22 mouse cellular contexts compared by ENCODE assay signal in the genomic region with DNA sequence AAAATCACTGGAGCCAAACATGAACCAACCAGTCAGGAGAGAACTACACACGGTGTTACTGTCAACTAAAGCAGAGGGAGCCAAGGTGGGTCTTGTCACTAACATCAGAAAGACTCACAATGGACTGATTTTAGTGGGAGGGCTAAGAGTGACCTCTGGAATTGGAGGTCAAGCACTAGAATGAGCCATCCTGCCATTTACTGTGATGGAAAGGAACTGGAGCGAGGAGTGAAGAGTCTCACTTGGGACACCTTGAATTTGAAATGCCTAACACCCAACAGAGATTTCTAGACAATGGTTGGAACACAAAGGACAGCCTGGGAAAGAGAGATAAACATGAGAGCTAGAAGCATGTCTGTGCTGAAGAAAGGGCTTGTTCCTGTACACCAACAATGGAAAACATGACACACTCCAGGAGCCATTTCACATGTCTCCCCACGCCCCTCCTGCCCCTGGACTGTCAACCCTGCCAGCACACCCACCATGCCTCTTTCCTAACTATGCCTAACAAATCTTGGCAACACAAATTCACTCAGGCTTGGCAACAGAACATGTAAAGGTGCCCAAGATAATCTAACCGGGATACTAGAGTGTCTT.
DNase-seq lines count a peak whose midpoint lies in the region; ATAC-seq and TF ChIP-seq lines count a peak whose summit lies in the region.
"Had no signal": no experiment of that assay in that cellular context is flagged by ENCODE, and none has a peak within 500 bp of the region (broad histone marks: within the 10 kb centered on the region; RNA-seq: fewer than 3 reads in every experiment).

No protein-coding gene starts in this region.

- WGBS in heart, embryonic 10.5 days: 42% methylated on average over 4 of the region's 4 CpGs
- WGBS in lung, postnatal 0 days: 71% methylated on average over 4 of the region's 4 CpGs
- WGBS in lung, adult 2 months: 45% methylated on average over 4 of the region's 4 CpGs
- WGBS in heart, embryonic 16.5 days: 34% methylated on average over 4 of the region's 4 CpGs
- 57% methylated on average over 4 of the region's 4 CpGs for WGBS in hindbrain, embryonic 11.5 days

- no peaks in the 10 kb centered on the region for H3K36me3 ChIP-seq in heart, embryonic 10.5 days
- no peaks in the 10 kb centered on the region for H3K36me3 ChIP-seq in lung, postnatal 0 days (ENCODE audit: insufficient read depth, low read length)
- no peaks in the 10 kb centered on the region for H3K36me3 ChIP-seq in heart, embryonic 16.5 days (ENCODE audit: control insufficient read depth, insufficient read depth)
- no peaks in the 10 kb centered on the region for H3K36me3 ChIP-seq in hindbrain, embryonic 11.5 days (ENCODE audit: control insufficient read depth, insufficient read depth, low read length)
- H3K36me3 ChIP-seq: embryonic facial prominence, embryonic 15.5 days; forebrain, embryonic 10.5 days; limb, embryonic 12.5 days; liver, embryonic 12.5 days; stomach, embryonic 15.5 days had no signal

- H3K27ac ChIP-seq in heart, embryonic 10.5 days: peak overlapping the region; percentile 44
- H3K27ac ChIP-seq in lung, postnatal 0 days (ENCODE audit: low read length): no peak overlapping the region
- H3K27ac ChIP-seq in heart, embryonic 16.5 days (ENCODE audit: low read length): peak overlapping the region; percentile 22
- no peak overlapping the region for H3K27ac ChIP-seq in hindbrain, embryonic 11.5 days (ENCODE audit: low read depth, low read length)
- H3K27ac ChIP-seq: embryonic facial prominence, embryonic 15.5 days; forebrain, embryonic 10.5 days; limb, embryonic 12.5 days; liver, embryonic 12.5 days; stomach, embryonic 15.5 days had no signal

- no peak for TF ChIP-seq CTCF in lung, postnatal 0 days (IDR thresholded peaks at IDR 0.05)
- TF ChIP-seq CTCF in lung, adult 2 months (IDR thresholded peaks at IDR 0.05; ENCODE audit: insufficient read depth, low read length): no peak

- H3K4me2 ChIP-seq in lung, postnatal 0 days (replicated peaks; ENCODE audit: low read depth, low read length): no peak overlapping the region
- no peak overlapping the region for H3K4me2 ChIP-seq in heart, embryonic 16.5 days (ENCODE audit: low read depth, low read length)
- H3K4me2 ChIP-seq in hindbrain, embryonic 11.5 days (replicated peaks; ENCODE audit: low read depth, low read length): no peak overlapping the region
- H3K4me2 ChIP-seq: embryonic facial prominence, embryonic 15.5 days; limb, embryonic 12.5 days; liver, embryonic 12.5 days; lung, embryonic 14.5 days; stomach, embryonic 15.5 days had no signal

- TF ChIP-seq EP300 in lung, postnatal 0 days (IDR thresholded peaks at IDR 0.05): 0 out of 2 replicates have a peak, but pooled peaks have one; percentile 12

- no peak for DNase-seq in heart, embryonic 10.5 days (ENCODE audit: low spot score)
- no peak for DNase-seq in heart, postnatal 10 days
- DNase-seq in lung, postnatal 0 days (ENCODE audit: low spot score): peak; percentile 31
- no peak for DNase-seq in lung, adult 2 months
- DNase-seq in hindbrain, embryonic 11.5 days (ENCODE audit: low spot score): no peak
- no peak for DNase-seq in thymus, postnatal 0 days (ENCODE audit: low spot score)
- DNase-seq: adrenal gland, postnatal 25 days; cerebellum, adult 18-20 months; cerebellum, postnatal 36 days; forebrain, postnatal 0 days; lung, embryonic 14.5 days; thymus, adult 18-20 months had no signal

- no peaks in the 10 kb centered on the region for H3K27me3 ChIP-seq in heart, embryonic 10.5 days (ENCODE audit: insufficient read depth, poor library complexity, severe bottlenecking)
- H3K27me3 ChIP-seq in lung, postnatal 0 days (replicated peaks; ENCODE audit: insufficient read depth, low read length): no peaks in the 10 kb centered on the region
- H3K27me3 ChIP-seq in heart, embryonic 16.5 days (ENCODE audit: control insufficient read depth, insufficient read depth, low read length): no peaks in the 10 kb centered on the region
- no peaks in the 10 kb centered on the region for H3K27me3 ChIP-seq in hindbrain, embryonic 11.5 days (ENCODE audit: control insufficient read depth, insufficient read depth, low read length)
- H3K27me3 ChIP-seq: CH12.LX; embryonic facial prominence, embryonic 15.5 days; limb, embryonic 12.5 days; liver, embryonic 12.5 days; megakaryocyte, embryonic 14.5 days; stomach, embryonic 15.5 days had no signal

- TF ChIP-seq POLR2A in lung, adult 2 months (IDR thresholded peaks at IDR 0.05; ENCODE audit: borderline replicate concordance, extremely low read depth, low read depth, low read length): no peak

- H3K4me1 ChIP-seq in heart, embryonic 10.5 days: peaks cover 27% of the 10 kb centered on the region
- H3K4me1 ChIP-seq in lung, postnatal 0 days (ENCODE audit: insufficient read depth, low read depth, low read length): no peaks in the 10 kb centered on the region
- H3K4me1 ChIP-seq in lung, adult 2 months (ENCODE audit: control insufficient read depth, insufficient read depth, low read length): no peaks in the 10 kb centered on the region
- peaks cover 10% of the 10 kb centered on the region; the same call in 1 of the 2 replicates for H3K4me1 ChIP-seq in heart, embryonic 16.5 days (ENCODE audit: control insufficient read depth, insufficient read depth, low read length)
- H3K4me1 ChIP-seq in hindbrain, embryonic 11.5 days (replicated peaks; ENCODE audit: control insufficient read depth, insufficient read depth, low read length): no peaks in the 10 kb centered on the region
- H3K4me1 ChIP-seq: embryonic facial prominence, embryonic 15.5 days; liver, embryonic 12.5 days; stomach, embryonic 15.5 days had no signal

- no peak overlapping the region for H3K4me3 ChIP-seq in heart, embryonic 10.5 days
- H3K4me3 ChIP-seq in lung, postnatal 0 days (ENCODE audit: low read depth, low read length): no peak overlapping the region
- H3K4me3 ChIP-seq in lung, adult 2 months (replicated peaks; ENCODE audit: extremely low read depth, low read depth, low read length): no peak overlapping the region
- H3K4me3 ChIP-seq in heart, embryonic 16.5 days (ENCODE audit: low read length): no peak overlapping the region
- H3K4me3 ChIP-seq in hindbrain, embryonic 11.5 days (ENCODE audit: low read depth, low read length): no peak overlapping the region
- H3K4me3 ChIP-seq: embryonic facial prominence, embryonic 15.5 days; forebrain, embryonic 10.5 days; limb, embryonic 12.5 days; liver, embryonic 12.5 days; megakaryocyte, embryonic 14.5 days; stomach, embryonic 15.5 days had no signal

- no peaks in the 10 kb centered on the region for H3K9me3 ChIP-seq in heart, embryonic 10.5 days
- no peaks in the 10 kb centered on the region for H3K9me3 ChIP-seq in lung, postnatal 0 days (ENCODE audit: low read length)
- H3K9me3 ChIP-seq in heart, embryonic 16.5 days (replicated peaks; ENCODE audit: control insufficient read depth, low read length): no peaks in the 10 kb centered on the region
- H3K9me3 ChIP-seq in hindbrain, embryonic 11.5 days (ENCODE audit: control insufficient read depth, low read length): no peaks in the 10 kb centered on the region
- H3K9me3 ChIP-seq: embryonic facial prominence, embryonic 15.5 days; forebrain, embryonic 10.5 days; limb, embryonic 12.5 days; liver, embryonic 12.5 days; megakaryocyte, embryonic 14.5 days; stomach, embryonic 15.5 days had no signal

- intact Hi-C loops in heart, postnatal 10 days (cut with DNase I): no loop called here

- no peak overlapping the region for H3K9ac ChIP-seq in lung, postnatal 0 days (replicated peaks; ENCODE audit: low read depth)
- H3K9ac ChIP-seq in heart, embryonic 16.5 days (ENCODE audit: low read length): no peak overlapping the region
- H3K9ac ChIP-seq in hindbrain, embryonic 11.5 days (ENCODE audit: low read depth, low read length): no peak overlapping the region
- H3K9ac ChIP-seq: embryonic facial prominence, embryonic 15.5 days; forebrain, postnatal 0 days; limb, embryonic 12.5 days; liver, embryonic 12.5 days; lung, embryonic 14.5 days; stomach, embryonic 15.5 days had no signal

- peak; percentile 46; the same call in 1 of the 2 replicates for ATAC-seq in lung, postnatal 0 days
- peak; percentile 49 for ATAC-seq in heart, embryonic 16.5 days (replicated peaks; ENCODE audit: extremely low read depth, insufficient read depth, low FRiP score)
- ATAC-seq in hindbrain, embryonic 11.5 days (ENCODE audit: low FRiP score): no peak
- ATAC-seq: forebrain, postnatal 0 days; hindbrain, embryonic 16.5 days; intestine, postnatal 0 days; liver, embryonic 12.5 days had no signal

Comparison
In these comparisons a context has a peak if more than half of its experiments do, and no peak if none do; other contexts are left out.
1. H3K27ac ChIP-seq: peak in heart, embryonic 10.5 days (single experiment) and heart, embryonic 16.5 days (single experiment); none in lung, postnatal 0 days (single experiment) and hindbrain, embryonic 11.5 days (single experiment).